Mouse (Mus musculus) adrenal gland, adult 18-20 months (tissue): ENCODE data around the gene Hoxa7. TPM values are rescaled to one million over a fixed set of nuclear protein-coding genes. Genes with fewer than 3 reads are reported as not detected.

ENCODE experiments used
- DNase-seq, 2 experiments: peaks; one replicate each; pipeline ENCODE4 v3.0.0; 2021 to 2022; ENCODE audit warnings: low spot score in 2 of 2
- total RNA-seq, 2 experiments: library from RNA; stranded (reverse); gene quantifications; 1 replicate in 1 of 2; 2 replicates in 1 of 2; pipeline ENCODE4 v1.2.3; 2021

Hoxa7 gene
- total RNA-seq, 2 experiments from 2014 or later, result 15.1 to 19.3 TPM

GRCm38 (mm10) chr6:52213119-52213986 is 8.3 kb downstream of the Hoxa7 start, which contains the start of the genes Hoxa3 and Gm28308:
Hoxa3 (minus strand) TSS chr6:52213336.
Gm28308 (minus strand) TSS chr6:52213339.
- DNase-seq, result peak; percentile 70

DNA sequence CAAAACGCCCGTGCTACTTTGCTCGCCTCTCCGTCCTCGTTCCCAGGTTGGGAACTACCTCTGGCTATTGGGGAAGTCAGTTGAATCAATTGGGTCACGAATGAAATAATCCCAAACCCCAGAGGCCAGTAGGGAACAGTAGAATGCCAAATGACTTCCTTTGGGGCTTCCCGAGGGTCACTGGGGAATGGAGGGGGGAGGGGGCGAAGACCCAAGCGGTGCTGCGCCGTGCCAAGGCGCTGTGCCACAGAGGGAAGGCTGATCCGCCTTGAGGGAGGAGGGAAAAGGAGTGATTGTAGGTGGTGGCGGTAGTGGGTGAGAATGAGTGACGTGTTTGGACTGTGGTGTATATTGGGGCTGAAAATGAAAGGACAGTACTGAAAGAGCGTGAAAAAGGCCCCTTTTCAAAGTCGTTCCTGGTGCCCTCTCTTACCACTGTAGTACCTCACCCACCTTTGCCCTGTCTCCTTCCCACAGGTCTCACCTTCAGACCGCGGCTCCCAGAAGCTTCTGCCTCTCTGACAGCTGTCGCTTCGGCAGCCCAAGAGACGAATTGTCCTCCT is 9.0 kb downstream of the Hoxa7 start:
- DNase-seq, result peak; percentile 41 to 42

DNA sequence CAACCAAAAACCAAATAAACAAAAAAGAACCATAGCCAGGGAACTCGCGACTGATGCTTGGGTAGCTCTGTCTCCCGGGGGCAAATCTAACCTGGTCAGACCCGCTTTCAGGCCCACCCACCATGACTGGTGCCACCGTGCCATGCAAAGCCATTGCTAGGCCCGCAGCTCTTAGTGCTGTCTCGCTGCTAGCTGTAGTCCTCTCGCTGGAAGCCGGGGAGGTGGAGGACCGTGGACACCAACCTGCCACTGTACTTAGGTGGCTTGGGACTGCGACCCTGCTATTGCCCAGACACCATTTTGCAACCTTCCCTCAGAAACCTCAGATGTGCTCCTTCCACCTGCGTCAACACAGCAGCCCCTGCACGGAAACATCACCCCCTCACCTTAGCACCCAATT is 9.7 kb downstream of the Hoxa7 start:
- peak in 1 of 2 experiments; percentile 32 for DNase-seq

DNA sequence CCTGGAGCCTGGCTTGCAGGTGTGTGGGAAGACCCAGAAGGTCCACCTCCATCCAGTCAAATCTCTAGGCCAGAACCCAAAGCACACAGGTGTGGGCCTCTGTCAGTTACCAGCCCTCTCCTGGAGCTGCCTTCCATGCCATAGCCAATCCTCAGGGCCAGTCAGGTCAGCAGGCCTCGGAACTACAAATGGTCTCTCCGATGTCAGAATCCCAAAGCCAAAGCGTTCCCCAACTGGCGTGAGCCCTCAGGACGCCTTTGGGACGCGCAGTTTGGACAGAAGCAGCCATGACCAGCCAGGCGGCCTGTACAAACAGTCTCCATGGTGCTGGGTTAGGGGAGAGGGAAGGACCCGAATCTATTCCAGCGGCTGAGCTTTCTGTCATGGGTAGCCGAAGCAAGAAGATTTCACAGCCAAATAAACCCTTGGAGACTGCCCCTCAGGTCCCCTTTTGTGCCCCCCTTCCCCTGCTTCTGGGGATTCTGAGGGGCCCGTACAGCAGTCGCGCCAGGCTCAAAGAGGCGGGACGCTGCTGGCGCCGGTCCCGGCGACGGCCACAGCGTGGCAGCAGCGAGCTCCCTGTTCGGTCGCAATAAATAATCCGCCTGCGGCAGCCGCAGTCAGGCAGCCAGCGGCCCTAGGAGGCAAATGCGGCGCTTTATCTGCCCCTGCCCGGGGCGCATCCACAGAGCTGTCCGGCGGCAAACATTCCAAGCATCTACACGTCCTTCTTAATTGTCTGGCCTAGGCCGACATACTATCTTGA is 10.3 kb downstream of the Hoxa7 start:
- peak; percentile 80 to 85 for DNase-seq

- DNase-seq, result no peak
Observed at GRCm38 (mm10) chr6:52209685-52210046, 12.0 kb downstream of the Hoxa7 start.

- peak in 1 of 2 experiments; percentile 23 for DNase-seq
Observed at GRCm38 (mm10) chr6:52208868-52209684, 12.6 kb downstream of the Hoxa7 start.

DNA sequence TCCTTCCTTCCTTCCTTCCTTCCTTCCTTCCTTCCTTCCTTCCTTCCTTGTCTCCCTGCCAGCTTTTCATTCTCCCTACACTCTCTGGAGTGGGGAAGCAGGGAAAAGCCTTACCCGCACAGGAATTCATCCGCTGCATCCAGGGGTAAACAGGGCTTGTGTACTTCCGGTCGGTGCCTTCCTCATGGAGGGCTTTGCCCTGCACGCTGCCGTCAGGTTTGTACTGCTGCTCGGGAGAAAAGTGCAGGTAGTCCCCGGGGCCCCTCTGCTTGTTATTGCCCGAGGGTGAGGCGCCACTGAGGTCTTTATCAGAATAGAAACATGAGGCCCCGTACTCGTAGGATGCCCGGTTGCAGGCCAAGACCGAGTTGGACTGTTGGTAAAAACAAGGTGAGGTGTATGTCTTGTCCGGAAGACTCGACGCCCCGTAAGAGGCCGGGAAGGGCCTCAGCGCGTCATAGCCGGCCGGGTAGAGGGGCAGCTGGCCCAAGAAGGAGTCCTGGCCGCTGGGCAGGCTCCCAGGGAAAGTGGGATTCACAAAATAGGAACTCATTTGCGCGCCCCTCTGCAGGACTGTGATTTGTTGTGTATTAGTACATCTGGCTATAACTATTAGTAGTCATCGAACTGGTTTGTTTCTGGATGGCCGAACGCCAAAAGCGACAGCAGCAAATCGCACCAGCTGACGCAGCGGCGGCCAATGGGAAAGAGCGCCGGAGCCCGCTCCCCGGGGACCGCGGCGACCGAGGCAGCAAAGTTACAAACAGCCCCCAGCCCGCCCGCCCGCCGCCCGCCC is 13.4 kb downstream of the Hoxa7 start, which contains the start of gene Hoxa6:
Gene Hoxa6, minus strand, starts transcription at position 651 of the 796 bp plus-strand sequence.
- peak; percentile 50 to 68 for DNase-seq

- no peak for DNase-seq
Observed at GRCm38 (mm10) chr6:52207684-52207976, 14.0 kb downstream of the Hoxa7 start.

DNA sequence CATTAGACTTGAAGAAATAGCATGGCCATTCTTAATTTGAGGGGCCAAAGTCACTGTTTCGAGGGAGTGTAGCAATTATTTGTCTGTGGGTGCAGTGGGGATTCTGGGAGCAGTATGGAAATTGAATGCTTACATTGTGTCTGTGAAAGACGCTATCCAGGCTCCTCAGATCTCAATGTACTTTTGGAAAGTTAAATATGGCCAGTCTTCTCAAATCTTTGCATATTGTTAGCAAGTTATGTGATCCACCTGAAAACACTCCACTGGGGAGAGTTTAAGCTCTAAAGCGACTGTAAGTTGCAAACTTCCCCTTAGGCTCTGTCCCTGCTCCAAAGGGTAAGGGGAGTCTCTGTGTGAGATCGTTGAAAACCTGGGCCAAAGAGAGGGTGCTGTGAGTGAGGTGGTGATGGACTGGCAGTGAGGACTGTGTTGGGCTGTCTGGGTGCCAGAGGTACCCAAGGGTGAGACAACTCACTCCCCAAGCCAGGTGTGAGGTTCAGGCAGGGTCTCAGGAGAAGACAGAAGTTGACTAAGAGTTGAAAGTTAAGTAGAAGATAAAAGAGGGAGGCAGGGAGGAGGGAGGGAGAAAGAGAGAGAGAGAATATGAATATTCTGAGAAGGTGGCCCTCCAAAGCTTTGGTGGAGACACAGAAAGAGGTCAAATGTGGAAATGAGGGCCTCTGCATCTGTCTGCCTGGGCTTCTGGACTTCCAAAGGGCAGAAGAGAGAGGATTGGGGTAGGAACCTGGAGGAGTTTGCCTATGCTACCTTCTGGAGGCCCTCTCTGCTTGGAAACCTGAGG is 14.6 kb downstream of the Hoxa7 start:
- no peak for DNase-seq

DNA sequence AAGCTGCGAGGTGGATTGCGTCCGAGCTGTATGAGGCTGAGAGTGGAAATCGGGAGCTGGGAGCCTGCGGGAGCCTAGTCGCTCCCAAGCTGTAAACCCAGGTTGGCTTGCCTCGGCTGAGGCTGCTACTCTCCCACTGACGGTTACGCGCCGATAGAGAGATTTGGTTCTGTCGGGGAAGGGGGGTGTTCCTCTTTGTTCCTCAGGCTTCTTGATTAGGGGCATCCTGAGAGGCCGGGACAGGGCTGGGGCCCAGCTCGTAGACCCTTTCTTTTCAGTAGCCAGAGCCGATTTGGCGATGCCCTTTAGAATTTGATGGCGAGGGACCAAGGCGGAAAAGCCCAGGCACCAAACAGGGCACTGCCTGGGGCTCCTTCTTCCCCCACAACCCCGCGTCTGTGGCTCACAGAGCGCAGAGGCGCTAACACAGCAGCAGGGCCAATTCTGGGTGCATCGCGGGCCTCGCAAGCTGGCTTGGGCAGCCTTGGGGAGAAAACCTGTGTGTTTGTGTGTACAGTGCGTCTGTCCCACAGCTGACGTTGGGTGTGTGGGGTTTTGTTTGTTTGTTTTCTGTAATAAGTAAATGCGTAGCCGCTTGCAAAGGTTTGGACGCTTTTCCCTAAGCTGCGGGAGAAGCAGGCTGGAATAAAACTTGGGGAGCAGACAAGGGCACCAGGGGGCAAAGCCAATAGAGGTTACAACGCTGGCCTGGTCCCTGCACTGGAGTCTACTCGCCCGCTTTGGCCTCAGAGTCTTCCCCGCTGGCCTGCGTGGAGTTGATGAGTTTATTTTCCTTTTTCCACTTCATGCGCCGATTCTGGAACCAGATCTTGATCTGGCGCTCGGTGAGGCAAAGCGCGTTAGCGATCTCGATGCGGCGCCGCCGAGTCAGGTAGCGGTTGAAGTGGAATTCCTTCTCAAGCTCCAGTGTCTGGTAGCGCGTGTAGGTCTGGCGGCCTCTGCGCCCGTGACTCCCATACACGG is 15.7 kb downstream of the Hoxa7 start:
- DNase-seq, result no peak

GRCm38 (mm10) chr6:52205221-52205620 is 16.4 kb downstream of the Hoxa7 start:
- DNase-seq, result no peak

- DNase-seq, result peak; percentile 90 to 93
Observed at GRCm38 (mm10) chr6:52204050-52204752, 17.5 kb downstream of the Hoxa7 start, which contains the start of gene Hoxa5. Hoxa5 (minus strand) TSS chr6:52204587.

- DNase-seq, result peak; percentile 41 to 53
Observed at GRCm38 (mm10) chr6:52203371-52204049, 18.1 kb downstream of the Hoxa7 start.

DNA sequence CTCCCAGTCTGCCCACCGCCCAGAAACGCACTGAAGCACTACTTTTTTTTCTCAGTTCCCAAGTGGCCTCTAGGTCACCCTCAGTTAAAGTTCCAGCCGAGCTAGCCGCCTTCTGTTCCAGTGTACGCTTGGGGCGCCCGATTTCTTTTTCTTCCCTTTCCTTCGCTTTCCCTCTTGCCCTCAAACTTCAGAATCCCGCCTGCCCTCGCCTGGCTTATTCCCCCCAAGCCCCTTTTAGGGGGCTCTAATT is 18.6 kb downstream of the Hoxa7 start:
- DNase-seq, result no peak

DNA sequence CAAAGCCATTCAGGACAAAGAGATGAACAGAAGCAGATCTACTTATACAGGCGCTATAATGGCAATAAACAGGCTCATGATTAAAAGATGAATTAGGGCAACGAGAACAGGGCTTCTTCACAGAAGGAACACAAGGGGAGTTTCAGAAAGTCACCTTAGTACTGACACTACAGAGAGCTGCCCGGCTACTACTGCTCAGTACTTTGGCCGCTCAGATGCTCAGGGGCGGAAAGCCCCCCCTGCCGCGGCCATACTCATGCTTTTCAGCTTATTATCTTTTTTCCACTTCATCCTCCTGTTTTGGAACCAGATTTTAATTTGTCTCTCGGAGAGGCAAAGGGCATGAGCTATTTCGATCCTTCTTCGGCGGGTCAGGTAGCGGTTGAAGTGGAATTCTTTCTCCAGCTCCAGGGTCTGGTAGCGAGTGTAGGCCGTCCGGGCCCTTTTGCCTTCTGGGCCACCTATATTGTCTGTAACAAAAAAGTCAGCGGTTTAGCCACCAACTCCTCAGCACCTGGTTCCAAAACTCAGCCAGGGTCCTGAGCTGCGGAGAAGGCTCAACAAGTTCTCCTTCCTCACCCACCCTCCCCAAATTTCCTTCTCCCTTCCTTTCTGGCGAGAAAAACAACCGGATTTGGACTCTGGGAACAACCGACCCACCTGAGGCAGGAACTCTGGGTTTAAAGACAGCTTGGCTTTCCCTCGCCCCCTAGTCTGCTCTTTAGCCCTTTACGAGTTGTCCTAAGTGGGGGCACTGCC is 19.1 kb downstream of the Hoxa7 start:
- peak in 1 of 2 experiments; percentile 33 for DNase-seq

- DNase-seq, result peak in 1 of 2 experiments; percentile 18
Observed at GRCm38 (mm10) chr6:52201269-52201668, 20.4 kb downstream of the Hoxa7 start.
